Mouse (Mus musculus) embryo, embryonic 10 days (tissue): ENCODE measurements around the gene Mcm6.
A peak's percentile ranks its signal among the peaks of the same experiment; 100 is the strongest.
"Not testable (repeated sequence)": the region's sequence is repeated elsewhere in the genome, so short reads cannot be mapped to it uniquely, and the experiment has no call there.

Source experiments
- DNase-seq: peaks from one replicate; pipeline ENCODE4 v3.0.0-alpha.2; 2015; ENCODE audit warnings: low spot score

The Mcm6 gene

GRCm38 (mm10) chr1:128330313-128330712, 29.2 kb downstream of the Mcm6 start:
- DNase-seq = no peak

DNA sequence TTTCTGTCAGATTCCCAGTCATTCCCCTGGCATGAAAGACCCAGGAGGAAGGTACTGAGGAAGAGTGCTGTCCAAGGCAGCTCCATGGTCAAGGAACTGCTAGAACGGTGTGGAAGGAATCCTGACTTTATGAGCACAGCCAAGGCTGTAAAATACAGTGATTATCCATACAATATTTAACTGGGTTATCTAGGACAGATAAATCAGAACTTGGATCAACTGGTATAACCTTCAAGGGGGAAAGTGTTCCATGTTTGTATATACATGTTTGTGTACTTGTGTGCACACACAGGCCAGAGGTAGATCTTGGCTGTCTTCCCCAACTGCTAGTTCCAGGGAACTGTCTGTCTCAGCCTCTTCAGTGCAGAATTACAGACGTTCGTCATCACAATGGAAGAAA, 31.2 kb downstream of the Mcm6 start, which contains the start of gene Lct:
Lct (minus strand) TSS at position 101 of the 400 bp plus-strand sequence.
- DNase-seq = no peak

GRCm38 (mm10) chr1:128327165-128327564, 32.3 kb downstream of the Mcm6 start:
- DNase-seq = no peak

- DNase-seq = no peak
These were observed 34.7 kb downstream of the Mcm6 start for GRCm38 (mm10) chr1:128324776-128325175.

GRCm38 (mm10) chr1:128323026-128323643, 36.3 kb downstream of the Mcm6 start:
- no peak for DNase-seq

- not testable (repeated sequence) for DNase-seq
These were observed 40.2 kb downstream of the Mcm6 start for GRCm38 (mm10) chr1:128319266-128319665.

- no peak for DNase-seq
These were observed 44.8 kb downstream of the Mcm6 start for GRCm38 (mm10) chr1:128314665-128315064.

GRCm38 (mm10) chr1:128309043-128309442, 50.4 kb downstream of the Mcm6 start:
- DNase-seq = no peak

DNA sequence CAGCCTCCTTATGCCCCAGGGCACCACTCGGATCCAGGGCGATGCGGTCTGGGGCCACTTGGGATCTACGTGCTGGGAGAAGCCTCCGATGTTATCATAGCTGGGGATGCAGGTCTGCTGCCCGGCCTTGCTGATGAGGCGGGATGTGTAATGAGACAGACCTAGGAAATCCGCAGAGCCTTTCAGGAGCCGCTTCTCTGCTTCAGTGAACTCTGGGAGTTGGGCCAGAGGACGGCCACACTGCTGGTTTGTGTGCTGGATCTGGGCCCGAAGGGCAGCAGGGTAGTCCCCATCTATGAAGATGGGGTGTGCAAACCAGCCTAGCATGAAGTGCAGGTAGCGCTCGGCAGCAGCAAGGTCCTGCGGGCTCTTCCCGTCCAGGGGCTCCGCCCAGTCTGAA, 55.6 kb downstream of the Mcm6 start:
- DNase-seq = no peak

GRCm38 (mm10) chr1:128295717-128296528, 63.5 kb downstream of the Mcm6 start:
- no peak for DNase-seq

DNA sequence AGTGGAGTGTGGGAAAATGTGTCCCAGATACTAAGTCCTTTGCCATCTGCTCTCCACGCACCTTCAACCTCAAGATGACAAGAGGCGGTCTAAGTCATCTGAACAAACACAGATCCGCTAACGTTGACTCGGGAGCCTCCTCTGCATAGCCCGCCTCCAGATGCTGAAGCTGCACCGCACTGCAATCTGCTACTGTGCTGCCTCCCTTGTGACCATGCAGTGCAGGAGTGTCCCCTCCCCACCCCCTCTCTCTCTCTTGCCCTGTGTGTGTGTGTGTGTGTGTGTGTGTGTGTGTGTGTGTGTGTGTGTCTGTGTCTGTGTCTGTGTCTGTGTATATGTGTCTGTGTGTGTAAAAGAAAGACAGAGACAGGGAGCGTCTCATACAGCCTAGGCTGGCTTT, 64.2 kb downstream of the Mcm6 start:
- peak; percentile 13 for DNase-seq

DNA sequence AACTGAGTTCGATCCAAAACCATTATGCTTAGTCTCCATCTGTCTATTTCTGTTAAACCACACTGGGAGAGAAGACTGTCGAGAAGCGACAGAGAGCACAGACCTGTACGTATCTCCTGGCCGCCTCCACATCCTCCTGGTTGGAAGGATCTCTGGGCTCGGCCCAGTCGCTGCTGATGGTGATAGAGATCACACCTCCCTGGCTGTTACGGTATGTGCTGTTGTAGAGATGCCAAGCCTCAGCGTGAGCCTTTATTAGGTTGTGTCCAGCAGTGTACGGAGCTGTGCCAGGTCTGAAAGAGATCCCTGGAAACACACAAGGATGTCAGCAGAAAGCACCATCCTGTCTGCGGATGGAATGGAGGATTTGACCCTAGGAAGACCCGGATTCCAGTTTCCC, 65.9 kb downstream of the Mcm6 start:
- no peak for DNase-seq

GRCm38 (mm10) chr1:128290295-128290694, 69.2 kb downstream of the Mcm6 start:
- DNase-seq = no peak

- DNase-seq = no peak
These were observed 74.3 kb downstream of the Mcm6 start for GRCm38 (mm10) chr1:128285136-128285535.

DNA sequence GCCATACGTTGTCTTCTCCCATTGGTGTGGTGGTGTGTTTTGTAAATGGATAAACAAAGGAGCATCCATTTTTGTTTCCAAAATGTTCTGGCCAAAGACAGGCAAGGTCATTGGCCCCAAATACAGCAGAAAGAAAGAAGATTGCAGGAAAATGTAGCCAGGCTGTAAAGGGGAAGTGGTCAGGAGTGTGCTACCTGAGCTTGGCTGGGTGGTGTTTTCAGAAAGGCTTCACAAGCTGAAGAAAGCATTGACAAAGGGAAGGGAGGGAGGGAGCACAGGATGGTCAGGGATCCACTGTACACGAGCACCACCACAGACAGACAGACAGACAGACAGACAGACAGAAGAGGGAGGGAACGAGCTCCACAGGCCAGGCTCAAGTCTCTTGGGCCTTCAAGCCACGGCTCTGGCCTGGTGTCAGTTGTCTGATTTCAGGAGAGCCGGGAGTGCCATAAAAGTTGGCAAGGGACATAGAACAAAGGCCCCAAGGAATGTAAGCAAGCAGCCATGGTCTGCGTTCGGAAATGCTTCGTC, 75.2 kb downstream of the Mcm6 start:
- DNase-seq = no peak

- no peak for DNase-seq
These were observed 76.5 kb downstream of the Mcm6 start for GRCm38 (mm10) chr1:128282924-128283323.

DNA sequence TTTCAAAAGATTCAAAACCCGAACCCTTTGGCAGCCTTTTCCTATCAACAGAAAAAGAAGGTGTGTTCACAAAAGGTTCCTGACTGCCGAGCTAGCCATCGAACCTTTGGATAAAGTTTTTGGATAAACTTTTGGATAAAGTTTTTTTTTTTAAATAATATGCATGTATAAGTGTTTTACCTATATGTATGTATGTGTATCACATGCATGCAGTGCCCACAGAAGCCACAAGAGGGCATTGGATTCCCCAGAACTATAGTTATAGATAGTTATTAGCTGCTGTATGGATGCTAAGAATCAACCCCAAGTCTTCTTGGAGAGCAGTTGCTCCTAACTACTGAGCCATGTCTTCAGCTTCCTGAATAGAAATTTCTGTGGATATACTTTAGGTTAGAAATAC, 77.7 kb downstream of the Mcm6 start:
- no peak for DNase-seq
